Mouse (Mus musculus): ENCODE results near the gene Spred2. TPM values are rescaled to one million over a fixed set of nuclear protein-coding genes. Genes with fewer than 3 reads are reported as not detected.
"Not testable (repeated sequence)": the region's sequence is repeated elsewhere in the genome, so short reads cannot be mapped to it uniquely, and the experiment has no call there.

Gene Spred2
- total RNA-seq, 2 experiments from 2014 or later = 102 to 119 TPM

DNA sequence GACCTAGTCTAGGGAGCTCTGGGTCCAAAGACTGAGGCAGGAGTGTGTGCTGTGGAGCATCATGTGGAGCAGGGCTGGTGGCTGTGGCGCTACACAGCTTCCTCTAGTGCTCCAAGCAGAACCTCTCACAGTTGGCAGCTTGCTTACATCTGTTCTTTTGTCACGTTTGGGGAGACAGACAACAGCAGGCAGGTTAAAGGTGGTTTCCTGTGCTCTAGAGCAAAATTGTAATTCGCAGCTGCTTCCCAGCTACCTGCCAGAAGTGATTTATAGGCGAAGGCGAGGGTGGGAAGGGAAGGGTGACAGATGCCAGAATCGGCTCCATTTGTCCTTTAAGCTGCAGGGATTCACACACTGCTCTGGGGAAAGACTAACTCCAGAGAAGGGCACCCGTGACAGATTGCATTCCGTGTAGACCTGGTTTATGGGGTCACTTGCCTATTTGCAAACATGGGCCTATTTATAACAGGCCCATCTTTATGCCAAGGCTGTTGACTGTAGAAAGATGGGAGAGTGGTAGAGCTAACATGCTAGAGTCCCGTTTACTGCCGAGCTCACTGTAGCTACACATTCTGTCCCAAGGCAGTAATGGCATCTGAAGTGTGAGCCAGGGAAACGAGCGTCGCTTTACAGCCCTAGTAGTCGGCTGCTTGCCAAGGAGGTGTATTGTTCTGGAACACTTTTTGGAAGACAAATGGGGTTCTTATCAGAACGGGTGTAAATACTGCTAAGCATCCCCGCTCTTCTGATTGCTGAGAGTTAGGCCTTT, 87.2 kb downstream of the Spred2 start:
- TF ChIP-seq CTCF (IDR thresholded peaks at IDR 0.05) = no peak
- no peak for DNase-seq (ENCODE audit: extremely low spot score in 1 of 2, low spot score in 2 of 2)
- Histone ChIP-seq H3K4me3 (no peak overlapping the region), H3K27ac (peak overlapping the region; percentile 19; the same call in 1 of the 2 replicates)
- intact Hi-C loops (cut with DNase I) = no loop called here

GRCm38 (mm10) chr11:20013366-20013765, 89.2 kb downstream of the Spred2 start:
- TF ChIP-seq CTCF (IDR thresholded peaks at IDR 0.05) = no peak
- Histone ChIP-seq H3K27ac (no peak overlapping the region), H3K4me3 (no peak overlapping the region)
- DNase-seq (ENCODE audit: extremely low spot score in 1 of 2, low spot score in 2 of 2) = no peak
- intact Hi-C loops (cut with DNase I) = no loop called here

GRCm38 (mm10) chr11:20017937-20018336, 93.8 kb downstream of the Spred2 start:
- no peak for DNase-seq (ENCODE audit: extremely low spot score in 1 of 2, low spot score in 2 of 2)
- intact Hi-C loops (cut with DNase I) = no loop called here
- no peak for TF ChIP-seq CTCF (IDR thresholded peaks at IDR 0.05)
- Histone ChIP-seq H3K4me3 (no peak overlapping the region), H3K27ac (no peak overlapping the region)

- no peak overlapping the region for H3K27ac ChIP-seq
- H3K4me3 ChIP-seq = no peak overlapping the region
- intact Hi-C loops (cut with DNase I) = no loop called here
- DNase-seq (ENCODE audit: extremely low spot score in 1 of 2, low spot score in 2 of 2) = no peak
- TF ChIP-seq CTCF (IDR thresholded peaks at IDR 0.05) = no peak
These were observed 94.7 kb downstream of the Spred2 start for GRCm38 (mm10) chr11:20018905-20019304.

GRCm38 (mm10) chr11:20020720-20021119, 96.5 kb downstream of the Spred2 start:
- intact Hi-C loops (cut with DNase I) = no loop called here
- TF ChIP-seq CTCF (IDR thresholded peaks at IDR 0.05) = no peak
- Histone ChIP-seq H3K4me3 (no peak overlapping the region), H3K27ac (no peak overlapping the region)
- no peak for DNase-seq (ENCODE audit: extremely low spot score in 1 of 2, low spot score in 2 of 2)

GRCm38 (mm10) chr11:20022462-20022861, 98.3 kb downstream of the Spred2 start:
- Histone ChIP-seq H3K27ac (no peak overlapping the region), H3K4me3 (no peak overlapping the region)
- intact Hi-C loops (cut with DNase I) = no loop called here
- no peak for DNase-seq (ENCODE audit: extremely low spot score in 1 of 2, low spot score in 2 of 2)
- TF ChIP-seq CTCF (IDR thresholded peaks at IDR 0.05) = no peak

DNA sequence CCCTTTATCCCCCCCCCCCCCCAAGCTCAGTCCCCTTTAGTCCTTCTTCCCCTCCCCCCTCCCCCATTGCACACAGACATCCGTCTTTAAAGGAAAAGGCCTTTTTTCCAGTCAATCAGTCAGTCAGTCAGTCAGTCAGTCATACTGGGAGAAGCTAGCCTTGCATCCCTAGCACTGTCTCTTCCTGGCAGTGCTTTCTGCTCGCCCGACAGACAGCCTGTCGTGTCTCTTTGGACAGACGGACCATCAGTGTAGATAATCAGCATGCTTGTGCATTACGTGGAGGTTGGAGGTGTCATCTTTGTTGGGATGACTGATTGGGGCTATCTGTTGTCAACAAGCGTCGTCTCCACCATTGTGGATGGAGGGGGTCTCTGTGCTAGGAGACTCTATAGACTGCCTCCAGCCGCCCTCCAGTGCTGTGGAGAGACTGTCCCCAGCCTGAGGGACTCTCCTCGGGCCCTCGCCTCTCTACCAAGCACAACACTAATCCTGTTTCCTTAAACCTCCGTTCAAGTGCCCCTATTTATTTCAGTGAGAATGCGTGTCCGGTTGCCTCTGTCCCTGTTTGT, 98.8 kb downstream of the Spred2 start:
- no peak overlapping the region for H3K4me3 ChIP-seq
- no peak for DNase-seq (ENCODE audit: extremely low spot score in 1 of 2, low spot score in 2 of 2)
- intact Hi-C loops (cut with DNase I) = no loop called here
- H3K27ac ChIP-seq = no peak overlapping the region
- TF ChIP-seq CTCF (IDR thresholded peaks at IDR 0.05) = no peak

GRCm38 (mm10) chr11:20025899-20026298, 101.7 kb downstream of the Spred2 start:
- intact Hi-C loops (cut with DNase I) = no loop called here
- Histone ChIP-seq H3K4me3 (no peak overlapping the region), H3K27ac (no peak overlapping the region)
- DNase-seq (ENCODE audit: extremely low spot score in 1 of 2, low spot score in 2 of 2) = no peak
- no peak for TF ChIP-seq CTCF (IDR thresholded peaks at IDR 0.05)

GRCm38 (mm10) chr11:20027719-20028118, 103.5 kb downstream of the Spred2 start:
- no peak overlapping the region for H3K27ac ChIP-seq
- DNase-seq (ENCODE audit: extremely low spot score in 1 of 2, low spot score in 2 of 2) = no peak
- intact Hi-C loops (cut with DNase I) = no loop called here
- H3K4me3 ChIP-seq = no peak overlapping the region
- TF ChIP-seq CTCF (IDR thresholded peaks at IDR 0.05) = no peak

DNA sequence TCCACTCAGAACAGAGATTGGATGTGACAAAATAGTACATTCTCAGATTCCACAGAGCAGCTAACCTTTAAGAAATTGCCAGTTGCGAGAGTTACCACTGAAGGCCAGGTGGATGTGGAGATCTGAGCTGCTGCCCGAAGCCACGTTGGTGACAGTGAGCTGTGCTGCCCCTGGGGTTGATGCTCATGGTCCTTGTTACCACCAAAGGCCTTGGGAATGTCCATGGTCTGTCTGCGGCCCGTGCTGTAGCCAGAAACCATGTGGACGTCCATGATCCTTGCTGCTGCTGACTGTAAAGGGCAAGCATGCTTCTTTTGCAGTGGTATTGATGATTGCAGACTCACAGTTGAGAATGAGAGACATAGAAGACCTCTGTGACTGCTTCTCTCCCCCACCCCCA, 104.2 kb downstream of the Spred2 start:
- no peak overlapping the region for H3K4me3 ChIP-seq
- intact Hi-C loops (cut with DNase I) = no loop called here
- DNase-seq (ENCODE audit: extremely low spot score in 1 of 2, low spot score in 2 of 2) = no peak
- TF ChIP-seq CTCF (IDR thresholded peaks at IDR 0.05) = no peak
- no peak overlapping the region for H3K27ac ChIP-seq

DNA sequence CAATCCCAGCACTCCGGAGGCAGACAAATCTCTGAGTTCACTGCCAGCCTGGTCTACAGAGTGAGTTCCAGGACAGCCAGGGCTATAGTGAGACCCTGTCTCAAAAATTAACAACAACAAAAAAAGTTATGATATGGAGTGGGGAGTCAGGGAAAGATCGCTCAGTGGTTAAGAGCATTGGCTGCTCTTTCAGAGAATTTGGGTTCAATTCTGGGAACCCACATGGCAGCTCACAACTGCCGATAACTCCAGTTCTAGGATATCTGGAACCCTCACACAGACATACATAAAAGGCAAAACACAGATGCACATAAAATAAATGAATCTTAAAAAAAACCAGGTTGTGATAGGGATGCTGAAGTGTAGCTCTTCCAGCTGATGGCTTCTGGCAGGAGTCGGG, 104.8 kb downstream of the Spred2 start:
- intact Hi-C loops (cut with DNase I) = no loop called here
- H3K27ac ChIP-seq = no peak overlapping the region
- no peak for TF ChIP-seq CTCF (IDR thresholded peaks at IDR 0.05)
- no peak for DNase-seq (ENCODE audit: extremely low spot score in 1 of 2, low spot score in 2 of 2)
- no peak overlapping the region for H3K4me3 ChIP-seq

GRCm38 (mm10) chr11:20030973-20031372, 106.8 kb downstream of the Spred2 start:
- DNase-seq (ENCODE audit: extremely low spot score in 1 of 2, low spot score in 2 of 2); H3K4me3 ChIP-seq; H3K27ac ChIP-seq; intact Hi-C loops (cut with DNase I): not testable (repeated sequence)

DNA sequence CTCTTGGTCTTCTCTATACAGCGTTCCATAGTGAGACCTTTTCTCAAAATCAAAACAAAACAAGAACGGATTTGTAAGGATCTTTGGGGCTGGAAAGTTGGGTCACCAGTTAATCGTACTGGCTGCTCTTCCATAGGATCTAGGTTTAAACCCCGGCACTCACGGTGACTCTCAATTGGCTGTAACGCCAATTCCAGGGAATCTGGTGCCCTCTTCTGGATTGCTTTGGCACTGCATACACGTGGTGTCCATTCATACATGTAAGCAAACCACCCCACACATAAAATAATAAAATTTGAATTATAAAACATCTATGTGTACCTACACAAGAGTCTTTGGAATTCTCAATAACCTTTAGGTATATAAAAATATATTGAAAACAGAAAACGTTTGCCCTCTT, 107.4 kb downstream of the Spred2 start:
- no peak for DNase-seq (ENCODE audit: extremely low spot score in 1 of 2, low spot score in 2 of 2)
- intact Hi-C loops (cut with DNase I) = no loop called here
- peak; percentile 64 for TF ChIP-seq CTCF (IDR thresholded peaks at IDR 0.05)
- Histone ChIP-seq H3K27ac (no peak overlapping the region), H3K4me3 (no peak overlapping the region)

Measured in left cerebral cortex, adult 2 months (tissue).